Mouse (Mus musculus) myocyte (in vitro differentiated cells): ENCODE results near the gene Ltbp1. TPM values are rescaled to one million over a fixed set of nuclear protein-coding genes. Genes with fewer than 3 reads are reported as not detected.

Experiments used
- H3K27me3 ChIP-seq: one replicate; pipeline ENCODE4 v1.6.1; 2011; ENCODE audit not compliant: control insufficient read depth, insufficient read depth, insufficient read length
- H3K36me3 ChIP-seq: one replicate; pipeline ENCODE4 v1.6.1; 2011; ENCODE audit not compliant: control insufficient read depth, insufficient read depth
- H3K4me2 ChIP-seq: one replicate; pipeline ENCODE4 v1.6.1; 2011; ENCODE audit warnings: low read depth, control low read depth
- H3K4me3 ChIP-seq: one replicate; pipeline ENCODE4 v1.5.1; 2011; ENCODE audit warnings: mild to moderate bottlenecking, control low read depth, moderate library complexity
- H3K79me2 ChIP-seq: one replicate; pipeline ENCODE4 v1.6.1; 2011; ENCODE audit not compliant: control insufficient read depth, insufficient read depth
- H3ac ChIP-seq: one replicate; pipeline ENCODE4 v1.6.1; 2011; ENCODE audit not compliant: control insufficient read depth, insufficient read length
- CEBPB ChIP-seq: IDR thresholded peaks from 2 replicates; pipeline ENCODE4 v1.6.1; 2011; ENCODE audit warnings: mild to moderate bottlenecking, moderate library complexity; ENCODE audit not compliant: poor library complexity, insufficient read depth, severe bottlenecking
- E2F4 ChIP-seq: IDR thresholded peaks from one replicate; pipeline ENCODE4 v1.6.1; 2011; ENCODE audit warnings: mild to moderate bottlenecking, control low read depth, moderate library complexity; ENCODE audit not compliant: insufficient read depth
- MAX ChIP-seq: IDR thresholded peaks from one replicate; pipeline ENCODE4 v1.6.1; 2011; ENCODE audit warnings: low read depth, mild to moderate bottlenecking, control low read depth
- MYOD1 ChIP-seq, 3 experiments: IDR thresholded peaks; one replicate each; pipeline ENCODE4 v1.6.1; 2011; ENCODE audit warnings: control low read depth in 2 of 3, low read depth in 2 of 3, mild to moderate bottlenecking in 2 of 3, moderate library complexity in 1 of 3; ENCODE audit not compliant: insufficient read length in 2 of 3, control insufficient read depth in 1 of 3
- MYOG ChIP-seq, 3 experiments: IDR thresholded peaks; one replicate each; pipeline ENCODE4 v1.6.1; 2011; ENCODE audit warnings: control low read depth in 2 of 3, low read depth in 2 of 3, mild to moderate bottlenecking in 2 of 3; ENCODE audit not compliant: insufficient read length in 2 of 3, control insufficient read depth in 1 of 3, insufficient read depth in 1 of 3
- POLR2A ChIP-seq: IDR thresholded peaks from one replicate; pipeline ENCODE4 v1.6.1; 2011; ENCODE audit warnings: low read depth, mild to moderate bottlenecking, control low read depth, moderate library complexity; ENCODE audit not compliant: insufficient read length
- POLR2AphosphoS2 ChIP-seq: IDR thresholded peaks from one replicate; pipeline ENCODE4 v1.6.1; 2011; ENCODE audit warnings: low read depth, control low read depth; ENCODE audit not compliant: insufficient read length
- REST ChIP-seq: IDR thresholded peaks from one replicate; pipeline ENCODE4 v1.6.1; 2011; ENCODE audit warnings: mild to moderate bottlenecking, control low read depth, moderate library complexity; ENCODE audit not compliant: insufficient read depth, insufficient read length
- SRF ChIP-seq: IDR thresholded peaks from one replicate; pipeline ENCODE4 v1.6.1; 2011; ENCODE audit warnings: low read depth; ENCODE audit not compliant: control insufficient read depth, insufficient read length
- TCF12 ChIP-seq: IDR thresholded peaks from one replicate; pipeline ENCODE4 v1.6.1; 2011; ENCODE audit warnings: mild to moderate bottlenecking, control low read depth; ENCODE audit not compliant: poor library complexity, insufficient read depth, severe bottlenecking
- TCF3 ChIP-seq: IDR thresholded peaks from one replicate; pipeline ENCODE4 v1.6.1; 2011; ENCODE audit warnings: low read depth, control low read depth; ENCODE audit not compliant: insufficient read length
- USF1 ChIP-seq: IDR thresholded peaks from one replicate; pipeline ENCODE4 v1.6.1; 2011; ENCODE audit warnings: low read depth, mild to moderate bottlenecking, control low read depth, moderate library complexity
- polyA plus RNA-seq: library from polyadenylated mRNA; unstranded; fragments of >200 nt; fragmentation: generic; extraction: Trizol; gene quantifications from one replicate; pipeline ENCODE4 v1.2.1, GENCODE M21; 2012; ENCODE audit warnings: missing spikeins

The Ltbp1 gene
- polyA plus RNA-seq, 1 experiment = 19.4 TPM

DNA sequence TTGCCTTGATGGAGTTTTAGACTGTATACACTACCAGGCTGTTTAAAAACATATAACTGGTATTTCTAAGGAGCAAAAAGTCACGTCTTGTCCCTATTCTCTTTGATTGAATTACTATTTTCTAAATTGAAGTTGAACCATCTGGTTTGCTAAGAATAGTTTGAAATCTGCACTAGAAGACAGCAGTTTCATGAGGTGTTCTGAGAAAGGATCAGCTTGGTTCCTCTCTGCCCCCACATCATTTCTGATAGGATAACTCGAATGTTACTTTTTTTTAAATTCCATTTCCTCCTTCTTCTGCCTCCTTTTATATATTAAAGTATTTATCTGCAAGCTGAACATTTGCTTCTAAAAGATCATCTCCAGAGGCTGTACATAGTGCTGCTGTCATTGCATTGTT is 231.2 kb downstream of the Ltbp1 start:
- Histone ChIP-seq H3K79me2 (no peaks in the 10 kb centered on the region), H3K4me3 (no peak overlapping the region), H3K4me2 (no peak overlapping the region), H3K36me3 (no peaks in the 10 kb centered on the region), H3ac (no peak overlapping the region), H3K27me3 (no peaks in the 10 kb centered on the region)
- TF ChIP-seq POLR2AphosphoS2 (no peak), POLR2A (no peak), REST (no peak), SRF (no peak), TCF12 (no peak), MAX (no peak), TCF3 (no peak)

DNA sequence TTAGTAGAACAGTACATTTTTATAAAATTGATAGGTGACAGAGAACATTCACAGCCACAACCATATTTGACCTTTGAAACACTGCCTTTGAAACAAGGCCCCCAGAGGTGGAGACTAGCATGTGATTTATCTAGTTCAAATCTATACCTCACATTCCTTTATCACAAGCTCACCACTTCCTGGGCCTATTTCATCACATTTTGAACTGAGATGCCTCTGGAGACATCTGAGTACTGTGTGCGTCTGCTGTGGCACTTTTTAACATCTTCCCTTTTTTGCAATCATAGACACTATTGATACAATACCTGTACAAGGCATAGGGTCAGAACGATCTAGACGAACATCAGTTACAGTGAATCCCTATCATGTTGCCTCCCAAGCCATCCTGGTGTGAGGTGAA is 232.1 kb downstream of the Ltbp1 start:
- TF ChIP-seq E2F4 (no peak), SRF (no peak), TCF12 (no peak), CEBPB (no peak), POLR2A (no peak), MYOD1 (IDR thresholded peaks at IDR 0.05; ENCODE audit: control insufficient read depth in 1 of 3, insufficient read length in 2 of 3, low read depth in 2 of 3) (no peak), POLR2AphosphoS2 (no peak), MYOG (IDR thresholded peaks at IDR 0.05; ENCODE audit: control insufficient read depth in 1 of 3, insufficient read depth in 1 of 3, insufficient read length in 2 of 3, low read depth in 2 of 3) (no peak), MAX (no peak), USF1 (no peak), REST (no peak)
- Histone ChIP-seq H3ac (no peak overlapping the region), H3K27me3 (no peaks in the 10 kb centered on the region), H3K79me2 (no peaks in the 10 kb centered on the region), H3K4me2 (no peak overlapping the region), H3K36me3 (peaks cover 1% of the 10 kb centered on the region), H3K4me3 (no peak overlapping the region)

DNA sequence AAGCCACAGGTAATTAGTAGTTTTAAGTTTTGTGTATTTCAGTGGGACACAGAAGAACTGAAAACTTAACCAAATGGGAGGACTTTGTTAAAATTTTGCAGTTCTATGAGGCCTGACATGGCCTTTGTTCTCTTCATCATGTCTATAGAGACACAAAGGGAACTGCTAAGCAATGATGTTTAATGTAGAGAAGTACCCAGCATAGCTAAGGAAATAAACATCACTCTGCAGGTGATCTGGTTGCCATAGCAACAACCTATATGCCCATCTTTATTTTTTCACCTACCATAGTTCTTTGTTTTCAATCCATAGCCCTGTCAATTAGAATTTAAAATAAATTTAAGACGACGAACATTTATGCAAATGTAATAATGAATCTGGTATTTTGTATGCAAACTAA is 233.3 kb downstream of the Ltbp1 start:
- H3K36me3 ChIP-seq = peaks cover 6% of the 10 kb centered on the region
- H3K4me3 ChIP-seq = no peak overlapping the region
- no peaks in the 10 kb centered on the region for H3K79me2 ChIP-seq
- TF ChIP-seq MAX (no peak), TCF12 (no peak), SRF (no peak), POLR2A (no peak), CEBPB (no peak), MYOG (IDR thresholded peaks at IDR 0.05; ENCODE audit: control insufficient read depth in 1 of 3, insufficient read depth in 1 of 3, insufficient read length in 2 of 3, low read depth in 2 of 3) (no peak), MYOD1 (IDR thresholded peaks at IDR 0.05; ENCODE audit: control insufficient read depth in 1 of 3, insufficient read length in 2 of 3, low read depth in 2 of 3) (no peak), USF1 (no peak)
- no peak overlapping the region for H3ac ChIP-seq
- no peak overlapping the region for H3K4me2 ChIP-seq
- H3K27me3 ChIP-seq = no peaks in the 10 kb centered on the region

DNA sequence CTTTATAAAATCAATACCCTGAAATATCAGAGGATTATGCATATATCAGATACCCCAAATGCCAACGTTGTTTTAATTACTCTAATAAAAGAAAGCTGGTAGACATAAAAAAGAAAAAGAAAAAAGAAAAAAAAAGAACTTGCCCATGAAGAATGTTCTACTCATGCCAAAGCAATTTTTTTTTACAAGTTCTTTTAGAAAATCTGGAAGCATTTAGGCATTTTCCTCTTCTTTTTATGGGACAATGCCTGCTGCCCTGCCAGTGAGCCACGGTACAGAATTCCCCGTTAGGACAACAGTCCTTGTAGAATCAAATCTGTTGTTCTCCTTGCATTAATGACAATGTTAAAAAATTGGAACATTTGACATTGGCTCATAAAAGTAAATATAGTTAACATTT is 234.2 kb downstream of the Ltbp1 start:
- Histone ChIP-seq H3K36me3 (peaks cover 6% of the 10 kb centered on the region), H3ac (no peak overlapping the region), H3K4me3 (no peak overlapping the region), H3K27me3 (no peaks in the 10 kb centered on the region), H3K4me2 (no peak overlapping the region), H3K79me2 (no peaks in the 10 kb centered on the region)
- TF ChIP-seq POLR2AphosphoS2 = no peak
- no peak for TF ChIP-seq MAX
- TF ChIP-seq TCF3 = no peak
- TF ChIP-seq CEBPB = no peak
- no peak for TF ChIP-seq SRF
- no peak for TF ChIP-seq TCF12
- no peak for TF ChIP-seq MYOD1 (IDR thresholded peaks at IDR 0.05; ENCODE audit: control insufficient read depth in 1 of 3, insufficient read length in 2 of 3, low read depth in 2 of 3)
- TF ChIP-seq E2F4 = no peak
- no peak for TF ChIP-seq USF1
- TF ChIP-seq POLR2A = no peak
- no peak for TF ChIP-seq MYOG (IDR thresholded peaks at IDR 0.05; ENCODE audit: control insufficient read depth in 1 of 3, insufficient read depth in 1 of 3, insufficient read length in 2 of 3, low read depth in 2 of 3)
- no peak for TF ChIP-seq REST

DNA sequence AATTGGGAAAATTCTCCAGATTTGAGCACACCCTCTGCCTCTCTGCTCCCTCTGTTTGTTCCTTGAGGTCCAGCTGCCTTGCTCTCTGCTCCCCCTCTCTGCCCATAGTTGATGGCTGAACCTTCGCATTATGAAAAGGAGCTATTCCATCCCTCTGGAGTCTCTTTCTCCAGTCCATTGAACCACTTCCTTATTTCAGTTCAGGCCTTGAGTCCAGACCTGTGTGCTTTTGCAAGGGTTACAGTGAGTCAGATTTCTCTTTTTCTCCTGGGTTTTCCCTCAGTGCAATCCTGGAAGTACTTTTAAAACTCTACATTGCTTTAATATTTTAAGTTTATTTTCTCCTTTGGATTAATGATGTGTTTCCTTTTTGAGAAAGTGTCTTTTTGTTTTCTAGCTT is 236.7 kb downstream of the Ltbp1 start:
- no peak overlapping the region for H3ac ChIP-seq
- no peak for TF ChIP-seq REST
- no peak for TF ChIP-seq SRF
- TF ChIP-seq MYOG (IDR thresholded peaks at IDR 0.05; ENCODE audit: control insufficient read depth in 1 of 3, insufficient read depth in 1 of 3, insufficient read length in 2 of 3, low read depth in 2 of 3) = no peak
- TF ChIP-seq MAX = no peak
- TF ChIP-seq CEBPB = no peak
- no peak for TF ChIP-seq E2F4
- TF ChIP-seq POLR2A = no peak
- TF ChIP-seq USF1 = no peak
- no peak for TF ChIP-seq TCF3
- no peak for TF ChIP-seq POLR2AphosphoS2
- no peak for TF ChIP-seq TCF12
- no peak for TF ChIP-seq MYOD1 (IDR thresholded peaks at IDR 0.05; ENCODE audit: control insufficient read depth in 1 of 3, insufficient read length in 2 of 3, low read depth in 2 of 3)
- peaks cover 6% of the 10 kb centered on the region for H3K36me3 ChIP-seq
- H3K4me2 ChIP-seq = no peak overlapping the region
- no peaks in the 10 kb centered on the region for H3K27me3 ChIP-seq
- H3K4me3 ChIP-seq = no peak overlapping the region
- no peaks in the 10 kb centered on the region for H3K79me2 ChIP-seq
